Mouse (Mus musculus): ENCODE measurements around the gene Hsd17b11. TPM values are rescaled to one million over a fixed set of nuclear protein-coding genes. Genes with fewer than 3 reads are reported as not detected.

The Hsd17b11 gene
- polyA plus RNA-seq, 1 experiment: 18.8 TPM

GRCm38 (mm10) chr5:103995181-103995580, 26.5 kb downstream of the Hsd17b11 start:
- no peak overlapping the region for H3K4me3 ChIP-seq (ENCODE audit: control insufficient read depth, insufficient read depth, low read length)
- no peaks in the 10 kb centered on the region for H3K36me3 ChIP-seq (ENCODE audit: control insufficient read depth, insufficient read depth, low read length)
- no peak for TF ChIP-seq CTCF (IDR thresholded peaks at IDR 0.05; ENCODE audit: borderline replicate concordance, control insufficient read depth, extremely low read depth, insufficient read depth, low read length, poor library complexity)
- TF ChIP-seq POLR2A (IDR thresholded peaks at IDR 0.05; ENCODE audit: control insufficient read depth, extremely low read depth, insufficient read depth, low read length, poor library complexity): no peak
- H3K27me3 ChIP-seq (ENCODE audit: control insufficient read depth, insufficient read depth, low read length): no peaks in the 10 kb centered on the region
- H3K27ac ChIP-seq (ENCODE audit: control insufficient read depth, insufficient read depth, low read length): no peak overlapping the region
- WGBS: 77% methylated on average over 3 of the region's 3 CpGs
- no peak for DNase-seq
- no peaks in the 10 kb centered on the region for H3K4me1 ChIP-seq (replicated peaks; ENCODE audit: control insufficient read depth, insufficient read depth, low read length)

GRCm38 (mm10) chr5:103994669-103995068, 27.1 kb downstream of the Hsd17b11 start:
- Histone ChIP-seq H3K36me3 (ENCODE audit: control insufficient read depth, insufficient read depth, low read length) (no peaks in the 10 kb centered on the region), H3K27ac (ENCODE audit: control insufficient read depth, insufficient read depth, low read length) (no peak overlapping the region), H3K4me1 (replicated peaks; ENCODE audit: control insufficient read depth, insufficient read depth, low read length) (no peaks in the 10 kb centered on the region), H3K4me3 (ENCODE audit: control insufficient read depth, insufficient read depth, low read length) (no peak overlapping the region), H3K27me3 (ENCODE audit: control insufficient read depth, insufficient read depth, low read length) (no peaks in the 10 kb centered on the region)
- WGBS: 96% methylated on average over 4 of the region's 4 CpGs
- TF ChIP-seq CTCF (IDR thresholded peaks at IDR 0.05; ENCODE audit: borderline replicate concordance, control insufficient read depth, extremely low read depth, insufficient read depth, low read length, poor library complexity): no peak
- DNase-seq: no peak

GRCm38 (mm10) chr5:103993601-103994000, 28.1 kb downstream of the Hsd17b11 start:
- Histone ChIP-seq H3K4me1 (replicated peaks; ENCODE audit: control insufficient read depth, insufficient read depth, low read length) (no peaks in the 10 kb centered on the region), H3K4me3 (ENCODE audit: control insufficient read depth, insufficient read depth, low read length) (no peak overlapping the region), H3K27ac (ENCODE audit: control insufficient read depth, insufficient read depth, low read length) (no peak overlapping the region), H3K36me3 (ENCODE audit: control insufficient read depth, insufficient read depth, low read length) (no peaks in the 10 kb centered on the region), H3K27me3 (ENCODE audit: control insufficient read depth, insufficient read depth, low read length) (no peaks in the 10 kb centered on the region)
- DNase-seq: peak; percentile 46
- TF ChIP-seq CTCF (IDR thresholded peaks at IDR 0.05; ENCODE audit: borderline replicate concordance, control insufficient read depth, extremely low read depth, insufficient read depth, low read length, poor library complexity) (no peak), POLR2A (IDR thresholded peaks at IDR 0.05; ENCODE audit: control insufficient read depth, extremely low read depth, insufficient read depth, low read length, poor library complexity) (no peak)
- 88% methylated on average over 1 of the region's 1 CpGs for WGBS

- H3K27ac ChIP-seq (ENCODE audit: control insufficient read depth, insufficient read depth, low read length): no peak overlapping the region
- H3K4me1 ChIP-seq (replicated peaks; ENCODE audit: control insufficient read depth, insufficient read depth, low read length): no peaks in the 10 kb centered on the region
- H3K36me3 ChIP-seq (ENCODE audit: control insufficient read depth, insufficient read depth, low read length): no peaks in the 10 kb centered on the region
- no peak overlapping the region for H3K4me3 ChIP-seq (ENCODE audit: control insufficient read depth, insufficient read depth, low read length)
- DNase-seq: no peak
- H3K27me3 ChIP-seq (ENCODE audit: control insufficient read depth, insufficient read depth, low read length): no peaks in the 10 kb centered on the region
- TF ChIP-seq POLR2A (IDR thresholded peaks at IDR 0.05; ENCODE audit: control insufficient read depth, extremely low read depth, insufficient read depth, low read length, poor library complexity): no peak
- TF ChIP-seq CTCF (IDR thresholded peaks at IDR 0.05; ENCODE audit: borderline replicate concordance, control insufficient read depth, extremely low read depth, insufficient read depth, low read length, poor library complexity): no peak
- 97% methylated on average over 9 of the region's 9 CpGs for WGBS
Measured at GRCm38 (mm10) chr5:103992831-103993230, 28.9 kb downstream of the Hsd17b11 start.

GRCm38 (mm10) chr5:103980705-103981560, 40.8 kb downstream of the Hsd17b11 start:
- H3K4me1 ChIP-seq (replicated peaks; ENCODE audit: control insufficient read depth, insufficient read depth, low read length): no peaks in the 10 kb centered on the region
- H3K27me3 ChIP-seq (ENCODE audit: control insufficient read depth, insufficient read depth, low read length): no peaks in the 10 kb centered on the region
- no peak for DNase-seq
- no peaks in the 10 kb centered on the region for H3K36me3 ChIP-seq (ENCODE audit: control insufficient read depth, insufficient read depth, low read length)
- WGBS: 92% methylated on average over 9 of the region's 9 CpGs
- H3K27ac ChIP-seq (ENCODE audit: control insufficient read depth, insufficient read depth, low read length): no peak overlapping the region
- no peak overlapping the region for H3K4me3 ChIP-seq (ENCODE audit: control insufficient read depth, insufficient read depth, low read length)
- TF ChIP-seq CTCF (IDR thresholded peaks at IDR 0.05; ENCODE audit: borderline replicate concordance, control insufficient read depth, extremely low read depth, insufficient read depth, low read length, poor library complexity): no peak
- TF ChIP-seq POLR2A (IDR thresholded peaks at IDR 0.05; ENCODE audit: control insufficient read depth, extremely low read depth, insufficient read depth, low read length, poor library complexity): no peak

GRCm38 (mm10) chr5:103977907-103978570, 43.7 kb downstream of the Hsd17b11 start:
- H3K27me3 ChIP-seq (ENCODE audit: control insufficient read depth, insufficient read depth, low read length): no peaks in the 10 kb centered on the region; the same call in 1 of the 2 replicates
- 52% methylated on average over 7 of the region's 7 CpGs for WGBS
- DNase-seq: no peak
- no peaks in the 10 kb centered on the region for H3K36me3 ChIP-seq (ENCODE audit: control insufficient read depth, insufficient read depth, low read length)
- no peak overlapping the region for H3K27ac ChIP-seq (ENCODE audit: control insufficient read depth, insufficient read depth, low read length)
- H3K4me1 ChIP-seq (replicated peaks; ENCODE audit: control insufficient read depth, insufficient read depth, low read length): peaks cover 4% of the 10 kb centered on the region; the same call in 1 of the 2 replicates
- TF ChIP-seq POLR2A (IDR thresholded peaks at IDR 0.05; ENCODE audit: control insufficient read depth, extremely low read depth, insufficient read depth, low read length, poor library complexity): no peak
- no peak for TF ChIP-seq CTCF (IDR thresholded peaks at IDR 0.05; ENCODE audit: borderline replicate concordance, control insufficient read depth, extremely low read depth, insufficient read depth, low read length, poor library complexity)
- no peak overlapping the region for H3K4me3 ChIP-seq (ENCODE audit: control insufficient read depth, insufficient read depth, low read length)
